Mouse (Mus musculus) CH12.LX (cell line): Measurements from ENCODE around the gene Lca5l. TPM values are rescaled to one million over a fixed set of nuclear protein-coding genes. Genes with fewer than 3 reads are reported as not detected.

Source experiments
- DNase-seq: peaks from one replicate; pipeline ENCODE4 v3.0.0-alpha.2; 2013; ENCODE audit errors: extremely low read depth
- H3K27ac ChIP-seq: 2 replicates; pipeline ENCODE4 v1.5.1; 2012; ENCODE audit warnings: low read depth, mild to moderate bottlenecking, control low read depth, moderate library complexity; ENCODE audit not compliant: insufficient read depth
- H3K27me3 ChIP-seq: replicated peaks from 2 replicates; pipeline ENCODE3; 2012; ENCODE audit warnings: inconsistent platforms
- H3K36me3 ChIP-seq, 2 experiments: replicated peaks in 1 of 2; 2 replicates each; pipeline versions ENCODE3 to v1.6.1; 2012; ENCODE audit warnings: inconsistent platforms in 1 of 2, low read length in 1 of 2, mild to moderate bottlenecking in 1 of 2, mixed read lengths in 1 of 2, moderate library complexity in 1 of 2; ENCODE audit not compliant: control insufficient read depth in 1 of 2, insufficient read depth in 1 of 2
- H3K4me1 ChIP-seq, 2 experiments: 2 replicates each; pipeline ENCODE4 v1.6.1; 2012; ENCODE audit warnings: inconsistent platforms in 1 of 2, moderate library complexity in 1 of 2; ENCODE audit not compliant: insufficient read depth in 2 of 2, control insufficient read depth in 1 of 2
- H3K4me2 ChIP-seq: 2 replicates; pipeline ENCODE4 v1.6.1; 2012; ENCODE audit warnings: low read depth, mild to moderate bottlenecking, control low read depth; ENCODE audit not compliant: poor library complexity, insufficient read depth, severe bottlenecking
- H3K4me3 ChIP-seq, 3 experiments: fragments of 150-350 bp in 1 of 3; sonication (generic) in 1 of 3; replicated peaks in 1 of 3; 2 replicates each; pipeline versions ENCODE3 to v1.5.1; 2011 to 2012; ENCODE audit warnings: low read depth in 2 of 3, low read length in 2 of 3, mild to moderate bottlenecking in 2 of 3, moderate library complexity in 2 of 3, control low read depth in 1 of 3, improper control_type of control experiment in 1 of 3, inconsistent platforms in 1 of 3, mixed read lengths in 1 of 3; ENCODE audit not compliant: poor library complexity in 1 of 3
- H3K79me2 ChIP-seq: replicated peaks from 2 replicates; pipeline ENCODE4 v1.6.1; 2012; ENCODE audit warnings: mild to moderate bottlenecking, moderate library complexity; ENCODE audit not compliant: control insufficient read depth, poor library complexity, insufficient read depth, severe bottlenecking; ENCODE audit errors: extremely low read depth
- H3K9ac ChIP-seq: 2 replicates; pipeline ENCODE4 v1.6.1; 2012; ENCODE audit warnings: low read depth, mild to moderate bottlenecking, control low read depth, moderate library complexity; ENCODE audit not compliant: insufficient read depth
- H3K9me3 ChIP-seq: replicated peaks from 2 replicates; pipeline ENCODE3; 2012; ENCODE audit warnings: low read length, inconsistent platforms, mixed read lengths
- BHLHE40 ChIP-seq: IDR thresholded peaks from 2 replicates; pipeline ENCODE4 v1.6.1; 2011; ENCODE audit warnings: mild to moderate bottlenecking, low read depth, low read length, improper control_type of control experiment
- CHD1 ChIP-seq: IDR thresholded peaks from 2 replicates; pipeline ENCODE4 v1.6.1; 2012; ENCODE audit warnings: low read depth, low read length, improper control_type of control experiment, inconsistent platforms
- CHD2 ChIP-seq: IDR thresholded peaks from 2 replicates; pipeline ENCODE4 v1.6.1; 2011; ENCODE audit warnings: low read length, improper control_type of control experiment
- E2F4 ChIP-seq: IDR thresholded peaks from 2 replicates; pipeline ENCODE4 v1.6.1; 2011; ENCODE audit warnings: low read depth, low read length, improper control_type of control experiment; ENCODE audit not compliant: insufficient replicate concordance
- ELF1 ChIP-seq: IDR thresholded peaks from 2 replicates; pipeline ENCODE4 v1.6.1; 2014; ENCODE audit warnings: low read depth, mild to moderate bottlenecking, inconsistent platforms, low read length, improper control_type of control experiment
- EP300 ChIP-seq: IDR thresholded peaks from 2 replicates; pipeline ENCODE4 v1.6.1; 2011; ENCODE audit warnings: low read length, improper control_type of control experiment
- ETS1 ChIP-seq: conservative IDR thresholded peaks from 2 replicates; pipeline ENCODE4 v1.6.1; 2012; ENCODE audit warnings: low read depth, mild to moderate bottlenecking, inconsistent platforms, low read length, improper control_type of control experiment, moderate library complexity
- GABPA ChIP-seq: IDR thresholded peaks from 2 replicates; pipeline ENCODE4 v1.6.1; 2012; ENCODE audit warnings: low read depth, low read length, improper control_type of control experiment, inconsistent platforms; ENCODE audit not compliant: insufficient replicate concordance
- HCFC1 ChIP-seq: IDR thresholded peaks from 2 replicates; pipeline ENCODE4 v1.6.1; 2012; ENCODE audit warnings: low read depth, mild to moderate bottlenecking, inconsistent platforms, low read length, improper control_type of control experiment
- IRF4 ChIP-seq: IDR thresholded peaks from 2 replicates; pipeline ENCODE4 v1.6.1; 2014; ENCODE audit warnings: low read depth, mild to moderate bottlenecking, inconsistent platforms, low read length, improper control_type of control experiment
- JUN ChIP-seq: IDR thresholded peaks from 2 replicates; pipeline ENCODE4 v1.6.1; 2011; ENCODE audit warnings: low read depth, mild to moderate bottlenecking, low read length, improper control_type of control experiment, moderate library complexity; ENCODE audit not compliant: insufficient read depth
- JUND ChIP-seq: conservative IDR thresholded peaks from 2 replicates; pipeline ENCODE4 v1.6.1; 2011; ENCODE audit warnings: low read depth, low read length, improper control_type of control experiment
- KAT2A ChIP-seq: IDR thresholded peaks from 2 replicates; pipeline ENCODE4 v1.6.1; 2012; ENCODE audit warnings: low read length, improper control_type of control experiment, inconsistent platforms; ENCODE audit not compliant: insufficient replicate concordance
- MEF2A ChIP-seq: IDR thresholded peaks from 2 replicates; pipeline ENCODE4 v1.6.1; 2014; ENCODE audit warnings: low read depth, mild to moderate bottlenecking, inconsistent platforms, low read length, improper control_type of control experiment, borderline replicate concordance
- PAX5 ChIP-seq: IDR thresholded peaks from 2 replicates; pipeline ENCODE4 v1.6.1; 2012; ENCODE audit warnings: low read length, inconsistent platforms, mixed read lengths
- POLR2A ChIP-seq: IDR thresholded peaks from 2 replicates; pipeline ENCODE4 v1.6.1; 2011; ENCODE audit warnings: low read depth, mild to moderate bottlenecking, improper control_type of control experiment, low read length
- POLR2AphosphoS2 ChIP-seq: IDR thresholded peaks from 2 replicates; pipeline ENCODE4 v1.6.1; 2011; ENCODE audit warnings: low read depth, low read length, improper control_type of control experiment
- RAD21 ChIP-seq: IDR thresholded peaks from 2 replicates; pipeline ENCODE4 v1.6.1; 2011; ENCODE audit warnings: low read depth, mild to moderate bottlenecking, low read length, improper control_type of control experiment, moderate library complexity
- RCOR1 ChIP-seq: conservative IDR thresholded peaks from 2 replicates; pipeline ENCODE4 v1.6.1; 2012; ENCODE audit warnings: low read depth, mild to moderate bottlenecking, inconsistent platforms, low read length, improper control_type of control experiment
- SIN3A ChIP-seq: IDR thresholded peaks from 2 replicates; pipeline ENCODE4 v1.6.1; 2012; ENCODE audit warnings: low read length, improper control_type of control experiment, inconsistent platforms
- SMC3 ChIP-seq: IDR thresholded peaks from 2 replicates; pipeline ENCODE4 v1.6.1; 2011; ENCODE audit warnings: low read depth, low read length, improper control_type of control experiment
- TBP ChIP-seq: conservative IDR thresholded peaks from 2 replicates; pipeline ENCODE4 v1.6.1; 2011; ENCODE audit warnings: low read depth, low read length, improper control_type of control experiment
- TCF12 ChIP-seq: IDR thresholded peaks from 2 replicates; pipeline ENCODE4 v1.6.1; 2014; ENCODE audit warnings: low read depth, mild to moderate bottlenecking, inconsistent platforms, low read length, improper control_type of control experiment
- UBTF ChIP-seq: IDR thresholded peaks from 2 replicates; pipeline ENCODE4 v1.6.1; 2012; ENCODE audit warnings: low read depth, mild to moderate bottlenecking, inconsistent platforms, low read length, improper control_type of control experiment, moderate library complexity
- USF1 ChIP-seq: IDR thresholded peaks from 2 replicates; pipeline ENCODE4 v1.6.1; 2014; ENCODE audit warnings: low read depth, mild to moderate bottlenecking, inconsistent platforms, low read length, improper control_type of control experiment
- USF2 ChIP-seq: conservative IDR thresholded peaks from 2 replicates; pipeline ENCODE4 v1.6.1; 2011; ENCODE audit warnings: low read depth, low read length, improper control_type of control experiment
- ZC3H11A ChIP-seq: IDR thresholded peaks from 2 replicates; pipeline ENCODE4 v1.6.1; 2012; ENCODE audit warnings: low read depth, mild to moderate bottlenecking, inconsistent platforms, low read length, improper control_type of control experiment
- ZKSCAN1 ChIP-seq: IDR thresholded peaks from 2 replicates; pipeline ENCODE4 v1.6.1; 2012; ENCODE audit warnings: low read depth, inconsistent platforms, low read length, improper control_type of control experiment, borderline replicate concordance
- ZMIZ1 ChIP-seq: IDR thresholded peaks from 2 replicates; pipeline ENCODE4 v1.6.1; 2012; ENCODE audit warnings: low read depth, mild to moderate bottlenecking, inconsistent platforms, low read length, improper control_type of control experiment
- dilution Hi-C: fragments of 300-500 bp; cut with MboI; formaldehyde crosslinking; loops from 2 replicates; pipeline ENCODE4 v1.14.3; 2020; ENCODE audit warnings: low sequenced_read_pairs; ENCODE audit not compliant: extremely low pct_unique_long_range_greater_than_20kb, extremely low pct_ligation_motif_present
- in situ Hi-C: fragments of 300-500 bp; cut with MboI; formaldehyde crosslinking; loops from 3 replicates; pipeline ENCODE4 v1.14.3; 2019; ENCODE audit warnings: low sequenced_read_pairs, low pct_ligation_motif_present, low pct_unique_long_range_greater_than_20kb, mixed read lengths
- polyA plus RNA-seq: library from polyadenylated mRNA; unstranded; fragments of >175 nt; gene quantifications from 2 replicates; pipeline ENCODE4 v1.2.1, GENCODE M21; 2012; ENCODE audit warnings: low read depth; ENCODE audit not compliant: insufficient read length
- total RNA-seq, 2 experiments: library from RNA; depleted of rRNA; stranded (reverse); fragments of 300-350 nt in 1 of 2; fragments of >200 nt in 1 of 2; gene quantifications; 2 replicates each; pipeline ENCODE4 v1.2.3; 2012 to 2014

Gene Lca5l
- total and polyA plus RNA-seq, 3 experiments = 0.04 to 0.33 TPM; not detected in 1

- H3K79me2 ChIP-seq = peaks cover 18% of the 10 kb centered on the region
- H3K9me3 ChIP-seq = no peaks in the 10 kb centered on the region
- H3K27ac ChIP-seq = no peak overlapping the region
- dilution Hi-C loops (no loop called here), in situ Hi-C loops (no loop called here)
- peak overlapping the region; percentile 52 for H3K4me2 ChIP-seq
- H3K9ac ChIP-seq = peak overlapping the region; percentile 81
- DNase-seq = no peak
- peaks cover 4% of the 10 kb centered on the region for H3K27me3 ChIP-seq
- H3K4me1 ChIP-seq = peaks cover 3 to 36% of the 10 kb centered on the region in 2 experiments; a peak in 3 of 4 replicates
- TF ChIP-seq E2F4 = no peak
- 0 out of 2 replicates have a peak, but pooled peaks have one; percentile 15 for TF ChIP-seq MEF2A
- TF ChIP-seq CHD1 = peak; percentile 74; the same call in 1 of the 2 replicates
- TF ChIP-seq SIN3A = peak; percentile 6; the same call in 1 of the 2 replicates
- TF ChIP-seq ZKSCAN1 = no peak
- no peak for TF ChIP-seq POLR2A
- peak; percentile 29; the same call in 1 of the 2 replicates for TF ChIP-seq ELF1
- TF ChIP-seq, all 38 proteins: peak for 4
- Histone ChIP-seq H3K4me3 (peak overlapping the region; percentile 61 to 77 (median 74)), H3K36me3 (peaks cover 22 to 34% of the 10 kb centered on the region in 2 experiments)
These were observed 63.6 kb downstream of the Lca5l start for GRCm38 (mm10) chr16:96128466-96128865.

GRCm38 (mm10) chr16:96127657-96128344 is 64.3 kb downstream of the Lca5l start, which contains the start of gene Hmgn1:
Gene Hmgn1, minus strand, starts transcription at chr16:96127729.
- Histone ChIP-seq H3K36me3 (peaks cover 26 to 40% of the 10 kb centered on the region in 2 experiments), H3K4me3 (peak within 1 kb of the TSS; percentile 74 to 86 (median 77)), H3K4me2 (peak within 1 kb of the TSS; percentile 96), H3K27ac (peak within 1 kb of the TSS; percentile 49), H3K79me2 (peaks cover 18% of the 10 kb centered on the region), H3K9me3 (no peaks in the 10 kb centered on the region), H3K9ac (peak within 1 kb of the TSS; percentile 81), H3K27me3 (peaks cover 4% of the 10 kb centered on the region), H3K4me1 (peaks cover 3 to 37% of the 10 kb centered on the region in 2 experiments; a peak in 3 of 4 replicates)
- dilution Hi-C loops (no loop called here), in situ Hi-C loops (no loop called here)
- DNase-seq = peak; percentile 98
- peak; percentile 91 for TF ChIP-seq POLR2AphosphoS2
- peak; percentile 89; the same call in 1 of the 2 replicates for TF ChIP-seq ZMIZ1
- peak; percentile 94 for TF ChIP-seq USF2
- TF ChIP-seq RAD21 = no peak
- 0 out of 2 replicates have a peak, but pooled peaks have one; percentile 58 for TF ChIP-seq RCOR1
- 0 out of 2 replicates have a peak, but pooled peaks have one; percentile 64 for TF ChIP-seq KAT2A
- TF ChIP-seq HCFC1 = peak; percentile 73
- TF ChIP-seq ELF1 = peak; percentile 68
- TF ChIP-seq ETS1 = 0 out of 2 replicates have a peak, but pooled peaks have one; percentile 41
- no peak; the same call in 1 of the 2 replicates for TF ChIP-seq JUND
- TF ChIP-seq CHD1 = no peak
- TF ChIP-seq ZC3H11A = no peak
- no peak for TF ChIP-seq PAX5
- peak; percentile 97 for TF ChIP-seq USF1
- TF ChIP-seq CHD2 = peak; percentile 60; the same call in 1 of the 2 replicates
- peak; percentile 94 for TF ChIP-seq MEF2A
- no peak; the same call in 1 of the 2 replicates for TF ChIP-seq SMC3
- TF ChIP-seq BHLHE40 = peak; percentile 48
- TF ChIP-seq JUN = no peak
- TF ChIP-seq IRF4 = peak; percentile 48
- TF ChIP-seq TBP = no peak
- peak; percentile 84 for TF ChIP-seq TCF12
- 0 out of 2 replicates have a peak, but pooled peaks have one; percentile 43 for TF ChIP-seq EP300
- no peak for TF ChIP-seq ZKSCAN1
- TF ChIP-seq UBTF = no peak
- no peak for TF ChIP-seq GABPA
- TF ChIP-seq POLR2A = peak; percentile 92
